Comparison of ENCODE assay signal across 18 mouse cellular contexts in the genomic region with DNA sequence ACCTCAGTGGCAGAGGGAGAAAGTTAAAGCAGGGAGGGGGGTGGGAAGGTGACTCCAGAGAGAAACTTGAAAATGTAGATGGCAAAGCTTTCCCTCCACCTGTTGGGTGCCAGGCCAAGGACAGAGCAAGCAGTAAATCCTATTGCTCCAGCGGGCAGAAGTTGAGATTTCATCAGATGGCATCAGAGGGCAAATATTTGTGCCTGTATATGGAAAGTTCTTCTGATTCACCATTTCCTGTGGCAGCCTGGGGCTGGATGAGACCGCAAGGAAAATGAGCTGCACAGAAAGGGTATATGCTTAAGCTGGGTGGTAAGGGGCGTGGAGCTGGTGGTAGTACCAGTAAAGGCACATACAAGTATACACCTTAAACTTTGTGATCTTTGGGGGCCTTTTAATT.
"Had no signal": no experiment of that assay in that cellular context is flagged by ENCODE, and none has a peak within 500 bp of the region (broad histone marks: within the 10 kb centered on the region; RNA-seq: fewer than 3 reads in every experiment).

No protein-coding gene starts in this region.

- ATAC-seq: liver, postnatal 0 days; lung, postnatal 0 days; midbrain, embryonic 16.5 days had no signal

- DNase-seq: liver, postnatal 0 days; lung, adult 2 months; lung, postnatal 4 days; midbrain, embryonic 14.5 days; retina, postnatal 1 day; right cerebral cortex, adult 18-20 months; right cerebral cortex, postnatal 25 days; thymus, adult 2 months; thymus, postnatal 25 days; thymus, postnatal 4 days had no signal

- H3K27me3 ChIP-seq: liver, embryonic 15.5 days; lung, embryonic 15.5 days; midbrain, embryonic 12.5 days; neural tube, embryonic 13.5 days; neural tube, embryonic 15.5 days; stomach, embryonic 15.5 days had no signal
